Mouse (Mus musculus) lung, embryonic 16.5 days (tissue): ENCODE measurements around the gene Igdcc4. TPM values are rescaled to one million over a fixed set of nuclear protein-coding genes. Genes with fewer than 3 reads are reported as not detected.

Source experiments
- ATAC-seq: fragments of 200-750 bp; cut with Nextera tagmentation; 2 replicates; pipeline ENCODE4 v1.8.0; 2017; ENCODE audit warnings: low read depth, mild to moderate bottlenecking, moderate library complexity
- H3K27ac ChIP-seq: fragments of 300-500 bp; sonication (generic); 2 replicates; pipeline ENCODE4 v1.5.1; 2014; ENCODE audit warnings: mild to moderate bottlenecking, control low read depth, low read length
- H3K27me3 ChIP-seq: fragments of 300-500 bp; sonication (generic); 2 replicates; pipeline ENCODE4 v1.6.1; 2014; ENCODE audit warnings: low read depth, low read length, mixed read lengths; ENCODE audit not compliant: control insufficient read depth, insufficient read depth
- H3K36me3 ChIP-seq: fragments of 300-500 bp; sonication (generic); 2 replicates; pipeline ENCODE4 v1.6.1; 2014; ENCODE audit warnings: low read length; ENCODE audit not compliant: control insufficient read depth, insufficient read depth
- H3K4me1 ChIP-seq: fragments of 300-500 bp; sonication (generic); replicated peaks from 2 replicates; pipeline ENCODE4 v1.6.1; 2014; ENCODE audit warnings: low read length, mixed read lengths; ENCODE audit not compliant: control insufficient read depth, insufficient read depth
- H3K4me2 ChIP-seq: fragments of 300-500 bp; sonication (generic); 2 replicates; pipeline ENCODE4 v1.6.1; 2014; ENCODE audit warnings: low read depth, low read length, control low read depth
- H3K4me3 ChIP-seq: fragments of 300-500 bp; sonication (generic); 2 replicates; pipeline ENCODE4 v1.5.1; 2014; ENCODE audit warnings: mild to moderate bottlenecking, low read length, control low read depth
- H3K9ac ChIP-seq: fragments of 300-500 bp; sonication (generic); 2 replicates; pipeline ENCODE4 v1.6.1; 2014; ENCODE audit warnings: low read length, control low read depth
- H3K9me3 ChIP-seq: fragments of 300-500 bp; sonication (generic); 2 replicates; pipeline ENCODE4 v1.6.1; 2016; ENCODE audit warnings: low read length; ENCODE audit not compliant: control insufficient read depth
- WGBS: fragments of 180-500 bp; shearing (Covaris S2); extraction: QIAGEN DNeasy Blood & Tissue Kit; methylation state at CpG from one replicate; pipeline ENCODE4 v1.1.7; 2014; 5-methylcytosine and 5-hydroxymethylcytosine counted together
- polyA plus RNA-seq: library from polyadenylated mRNA; unstranded; fragments of >200 nt; fragmentation: Nextera tagmentation; extraction: Ambion mirVana; gene quantifications from 2 replicates; pipeline ENCODE4 v1.2.1, GENCODE M21; 2015

Igdcc4 gene
- polyA plus RNA-seq, 1 experiment from 2014 or later, result 11.3 TPM

GRCm38 (mm10) chr9:65146001-65146400 lies 44.7 kb downstream of the Igdcc4 start:
- Histone ChIP-seq H3K36me3 (no peaks in the 10 kb centered on the region), H3K9me3 (no peaks in the 10 kb centered on the region), H3K4me3 (no peak overlapping the region), H3K4me1 (peaks cover 6% of the 10 kb centered on the region), H3K27me3 (peaks cover 3% of the 10 kb centered on the region), H3K9ac (no peak overlapping the region), H3K4me2 (no peak overlapping the region), H3K27ac (no peak overlapping the region)
- no peak for ATAC-seq
- WGBS, result 83% methylated on average over 5 of the region's 5 CpGs

- H3K9me3 ChIP-seq, result no peaks in the 10 kb centered on the region
- H3K4me3 ChIP-seq, result no peak overlapping the region
- WGBS, result 87% methylated on average over 7 of the region's 7 CpGs
- no peaks in the 10 kb centered on the region; the same call in 1 of the 2 replicates for H3K27me3 ChIP-seq
- no peak overlapping the region for H3K4me2 ChIP-seq
- no peak overlapping the region for H3K27ac ChIP-seq
- H3K36me3 ChIP-seq, result no peaks in the 10 kb centered on the region
- H3K4me1 ChIP-seq, result no peaks in the 10 kb centered on the region; the same call in 1 of the 2 replicates
- ATAC-seq, result no peak
- no peak overlapping the region for H3K9ac ChIP-seq
These were observed 47.2 kb downstream of the Igdcc4 start for GRCm38 (mm10) chr9:65148507-65148906.

GRCm38 (mm10) chr9:65152711-65153330 lies 51.5 kb downstream of the Igdcc4 start:
- no peak for ATAC-seq
- H3K27me3 ChIP-seq, result no peaks in the 10 kb centered on the region
- no peaks in the 10 kb centered on the region for H3K9me3 ChIP-seq
- no peaks in the 10 kb centered on the region for H3K36me3 ChIP-seq
- H3K9ac ChIP-seq, result peak overlapping the region; percentile 26; the same call in 1 of the 2 replicates
- no peak overlapping the region for H3K4me2 ChIP-seq
- 68% methylated on average over 6 of the region's 6 CpGs for WGBS
- H3K4me1 ChIP-seq, result peaks cover 5% of the 10 kb centered on the region; the same call in 1 of the 2 replicates
- H3K4me3 ChIP-seq, result no peak overlapping the region
- H3K27ac ChIP-seq, result no peak overlapping the region

- no peaks in the 10 kb centered on the region for H3K9me3 ChIP-seq
- H3K27me3 ChIP-seq, result no peaks in the 10 kb centered on the region
- no peak overlapping the region for H3K27ac ChIP-seq
- peaks cover 5% of the 10 kb centered on the region; the same call in 1 of the 2 replicates for H3K4me1 ChIP-seq
- H3K36me3 ChIP-seq, result no peaks in the 10 kb centered on the region
- no peak overlapping the region for H3K4me2 ChIP-seq
- 23% methylated on average over 5 of the region's 5 CpGs for WGBS
- H3K4me3 ChIP-seq, result no peak overlapping the region
- peak overlapping the region; percentile 26; the same call in 1 of the 2 replicates for H3K9ac ChIP-seq
- ATAC-seq, result 0 out of 2 replicates have a peak, but pooled peaks have one; percentile 26
These were observed 52.0 kb downstream of the Igdcc4 start for GRCm38 (mm10) chr9:65153331-65153711.

GRCm38 (mm10) chr9:65154692-65155455 lies 53.6 kb downstream of the Igdcc4 start:
- no peaks in the 10 kb centered on the region for H3K36me3 ChIP-seq
- no peak overlapping the region for H3K27ac ChIP-seq
- H3K4me1 ChIP-seq, result peaks cover 5% of the 10 kb centered on the region; the same call in 1 of the 2 replicates
- ATAC-seq, result peak; percentile 49; the same call in 1 of the 2 replicates
- no peaks in the 10 kb centered on the region for H3K27me3 ChIP-seq
- H3K9ac ChIP-seq, result no peak overlapping the region
- H3K4me2 ChIP-seq, result no peak overlapping the region
- H3K4me3 ChIP-seq, result no peak overlapping the region
- 47% methylated on average over 9 of the region's 9 CpGs for WGBS
- no peaks in the 10 kb centered on the region for H3K9me3 ChIP-seq

- Histone ChIP-seq H3K27me3 (peaks cover 9% of the 10 kb centered on the region), H3K9ac (no peak overlapping the region), H3K36me3 (no peaks in the 10 kb centered on the region), H3K27ac (no peak overlapping the region), H3K4me3 (no peak overlapping the region), H3K9me3 (no peaks in the 10 kb centered on the region), H3K4me1 (peaks cover 5% of the 10 kb centered on the region; the same call in 1 of the 2 replicates), H3K4me2 (no peak overlapping the region)
- ATAC-seq, result no peak
- WGBS, result 8% methylated on average over 8 of the region's 8 CpGs
These were observed 55.3 kb downstream of the Igdcc4 start for GRCm38 (mm10) chr9:65156604-65157003.

- Histone ChIP-seq H3K4me3 (no peak overlapping the region), H3K9ac (no peak overlapping the region), H3K27me3 (peaks cover 19% of the 10 kb centered on the region), H3K36me3 (no peaks in the 10 kb centered on the region), H3K4me2 (no peak overlapping the region), H3K27ac (no peak overlapping the region), H3K9me3 (no peaks in the 10 kb centered on the region), H3K4me1 (peaks cover 6% of the 10 kb centered on the region; the same call in 1 of the 2 replicates)
- ATAC-seq, result no peak
- 63% methylated on average over 6 of the region's 6 CpGs for WGBS
These were observed 56.3 kb downstream of the Igdcc4 start for GRCm38 (mm10) chr9:65157631-65158030.

- Histone ChIP-seq H3K4me2 (no peak overlapping the region), H3K36me3 (no peaks in the 10 kb centered on the region), H3K9ac (no peak overlapping the region), H3K4me3 (no peak overlapping the region), H3K27me3 (peaks cover 35% of the 10 kb centered on the region), H3K27ac (no peak overlapping the region), H3K9me3 (no peaks in the 10 kb centered on the region), H3K4me1 (peaks cover 10% of the 10 kb centered on the region)
- ATAC-seq, result no peak
- 64% methylated on average over 4 of the region's 4 CpGs for WGBS
These were observed 59.9 kb downstream of the Igdcc4 start for GRCm38 (mm10) chr9:65161188-65161587.

GRCm38 (mm10) chr9:65161881-65162280 lies 60.6 kb downstream of the Igdcc4 start:
- H3K27me3 ChIP-seq, result peaks cover 35% of the 10 kb centered on the region
- no peaks in the 10 kb centered on the region for H3K36me3 ChIP-seq
- no peak overlapping the region for H3K4me2 ChIP-seq
- no peaks in the 10 kb centered on the region for H3K9me3 ChIP-seq
- no peak overlapping the region for H3K27ac ChIP-seq
- ATAC-seq, result no peak
- H3K4me1 ChIP-seq, result peaks cover 7% of the 10 kb centered on the region
- WGBS, result 46% methylated on average over 8 of the region's 8 CpGs
- H3K4me3 ChIP-seq, result no peak overlapping the region
- H3K9ac ChIP-seq, result no peak overlapping the region
